Mouse (Mus musculus): ENCODE data around the gene Rasl10a.

GRCm38 (mm10) chr11:5064282-5065055 lies 6.5 kb downstream of the Rasl10a start:
- no peak for TF ChIP-seq CTCF (IDR thresholded peaks at IDR 0.05; ENCODE audit: borderline replicate concordance, insufficient read depth, low read depth, low read length)
- TF ChIP-seq POLR2A (IDR thresholded peaks at IDR 0.05; ENCODE audit: borderline replicate concordance, insufficient read depth, low read length): no peak
